Mouse (Mus musculus) lung, postnatal 0 days (tissue): ENCODE measurements around the gene Sfi1.

Source experiments
- CTCF ChIP-seq: IDR thresholded peaks from 2 replicates; pipeline ENCODE4 v1.5.1; 2016; ENCODE audit warnings: antibody characterized with exemption, mild to moderate bottlenecking
- EP300 ChIP-seq: IDR thresholded peaks from 2 replicates; pipeline ENCODE4 v1.6.1; 2016; ENCODE audit warnings: antibody characterized with exemption, mild to moderate bottlenecking, control low read depth

- TF ChIP-seq CTCF, result no peak
- no peak for TF ChIP-seq EP300
Observed at GRCm38 (mm10) chr11:3202781-3203441, 9.6 kb upstream of the Sfi1 start.
